Mouse (Mus musculus) bone marrow, adult 2 months (tissue): ENCODE results near the gene Pstk. TPM values are rescaled to one million over a fixed set of nuclear protein-coding genes. Genes with fewer than 3 reads are reported as not detected.
A peak's percentile ranks its signal among the peaks of the same experiment; 100 is the strongest.
"Not testable (repeated sequence)": the region's sequence is repeated elsewhere in the genome, so short reads cannot be mapped to it uniquely, and the experiment has no call there.

Source experiments
- H3K27ac ChIP-seq: fragments of 200-500 bp; 2 replicates; pipeline ENCODE4 v1.5.1; 2012; ENCODE audit warnings: low read depth, mild to moderate bottlenecking, control low read depth, inconsistent platforms, low read length; ENCODE audit not compliant: control insufficient read depth, poor library complexity, insufficient read depth
- H3K4me1 ChIP-seq: fragments of 200-500 bp; 2 replicates; pipeline ENCODE4 v1.6.1; 2011; ENCODE audit warnings: low read length; ENCODE audit not compliant: control insufficient read depth, insufficient read depth
- H3K4me3 ChIP-seq: fragments of 200-500 bp; replicated peaks from 2 replicates; pipeline ENCODE3; 2011; ENCODE audit warnings: mild to moderate bottlenecking, low read depth, low read length, control low read depth; ENCODE audit not compliant: control insufficient read depth
- CTCF ChIP-seq: fragments of 200-500 bp; IDR thresholded peaks from 2 replicates; pipeline ENCODE4 v1.5.1; 2011; ENCODE audit warnings: low read length, control low read depth; ENCODE audit not compliant: control insufficient read depth, insufficient read depth
- POLR2A ChIP-seq: fragments of 200-500 bp; IDR thresholded peaks from 2 replicates; pipeline ENCODE4 v1.6.1; 2011; ENCODE audit warnings: low read depth, mild to moderate bottlenecking, control low read depth, low read length, borderline replicate concordance; ENCODE audit not compliant: control insufficient read depth
- WGBS: fragments of 180-500 bp; shearing (Covaris S2); methylation state at CpG from one replicate; pipeline ENCODE4 v1.1.7; 2018; 5-methylcytosine and 5-hydroxymethylcytosine counted together
- polyA plus RNA-seq: library from polyadenylated mRNA; stranded (reverse); fragments of >200 nt; gene quantifications from 2 replicates; pipeline ENCODE4 v1.2.4, GENCODE M21; 2011; ENCODE audit warnings: low replicate concordance; ENCODE audit not compliant: missing spikeins, insufficient read depth, insufficient read length

Pstk gene
- polyA plus RNA-seq, 1 experiment, result 14.5 TPM

DNA sequence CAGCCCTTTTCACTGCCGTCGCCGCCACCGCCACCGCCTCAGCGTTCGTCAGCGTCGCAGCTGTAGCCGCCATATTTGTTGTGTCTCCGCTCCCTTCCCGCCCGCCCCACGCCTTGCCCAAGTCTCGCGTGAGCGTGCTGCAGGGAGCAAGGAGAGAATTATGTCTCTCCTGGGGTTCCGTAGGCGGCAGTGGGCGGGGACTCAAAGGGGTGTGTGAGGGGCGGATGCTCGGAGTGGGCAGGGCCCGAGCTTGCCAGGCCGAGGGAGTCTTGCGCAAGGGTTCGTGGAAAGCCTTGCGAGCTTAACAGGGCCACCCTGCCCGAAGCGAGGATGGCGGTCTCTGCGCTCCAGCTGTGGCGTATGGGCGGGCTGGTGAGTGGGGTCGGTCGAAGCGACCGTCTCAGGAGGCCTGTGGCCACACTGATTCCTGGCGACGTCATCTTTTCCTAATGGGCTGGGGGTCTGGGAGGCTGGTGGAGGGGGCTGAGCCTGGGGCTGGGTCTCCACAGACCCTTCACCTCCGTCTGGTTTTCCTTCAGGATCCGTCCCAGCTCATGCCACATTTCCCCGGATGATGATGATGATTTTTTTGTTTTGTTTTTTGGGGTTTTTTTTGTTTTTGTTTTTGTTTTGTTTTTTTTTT is 39.6 kb downstream of the Pstk start, which contains the start of the genes Ikzf5 and Acadsb:
Gene Ikzf5, minus strand, starts transcription at position 106 of the 643 bp plus-strand sequence.
Gene Acadsb, plus strand, starts transcription at position 186 of the 643 bp plus-strand sequence.
- WGBS, result under 1% methylated on average over 42 of the region's 42 CpGs
- H3K4me1 ChIP-seq, result no peaks in the 10 kb centered on the region; the same call in 1 of the 2 replicates
- peak within 1 kb of the TSS; percentile 77 for H3K4me3 ChIP-seq
- TF ChIP-seq CTCF (no peak), POLR2A (peak; percentile 74; the same call in 1 of the 2 replicates)
- peak within 1 kb of the TSS; percentile 76 for H3K27ac ChIP-seq

DNA sequence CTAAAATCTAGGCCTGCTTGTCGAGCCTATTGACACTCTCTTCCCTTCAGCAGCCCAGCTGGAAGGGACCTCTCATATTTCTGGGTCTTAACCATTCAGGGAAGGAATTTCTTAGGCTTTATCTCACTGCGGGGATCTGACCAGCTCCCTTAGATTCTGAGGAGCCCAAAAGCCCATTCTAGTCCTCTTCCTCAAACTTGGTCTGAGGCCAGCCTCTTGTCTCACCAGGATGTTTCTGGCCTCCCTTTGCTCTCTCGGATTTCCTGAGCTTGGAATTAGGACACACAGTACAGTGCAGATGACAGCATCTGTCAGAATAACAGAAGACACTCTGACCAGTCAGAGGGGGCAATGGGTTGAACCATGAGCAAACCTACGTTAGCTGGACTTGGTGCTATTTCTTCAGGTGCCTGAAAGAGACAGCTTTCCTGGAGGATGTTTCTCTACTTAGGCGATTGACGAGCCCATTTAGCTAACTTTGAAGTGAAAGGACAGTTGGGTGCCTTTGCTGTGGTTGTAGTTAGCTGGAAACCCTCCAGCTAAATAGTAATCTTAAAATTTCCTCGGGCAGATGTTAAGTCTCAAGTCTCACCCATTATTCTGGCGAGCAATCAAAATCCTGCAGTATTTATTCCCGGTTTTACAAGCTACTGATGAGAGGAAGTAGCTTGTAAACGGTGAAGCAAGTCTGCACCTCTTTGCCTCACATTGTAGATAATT is 40.4 kb downstream of the Pstk start:
- TF ChIP-seq POLR2A (no peak), CTCF (no peak)
- H3K4me1 ChIP-seq, result no peaks in the 10 kb centered on the region; the same call in 1 of the 2 replicates
- H3K4me3 ChIP-seq, result peak overlapping the region; percentile 22
- 39% methylated on average over 10 of the region's 10 CpGs for WGBS
- H3K27ac ChIP-seq, result no peak overlapping the region

DNA sequence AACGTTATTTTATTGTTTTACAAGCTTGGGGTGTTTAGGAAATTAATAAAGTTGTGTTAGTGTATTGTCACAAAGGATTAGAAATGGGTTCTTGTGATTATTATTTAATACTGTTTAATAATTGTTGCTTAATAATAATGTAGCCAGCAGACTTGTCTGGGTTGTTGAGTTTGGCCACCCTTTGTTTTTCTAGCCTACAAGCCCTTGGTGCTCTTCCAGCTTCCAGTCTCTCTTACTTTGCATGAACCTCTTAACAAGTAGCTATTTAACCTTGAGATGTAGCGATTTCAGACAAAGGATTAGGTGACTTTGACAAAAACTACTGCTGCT is 41.0 kb downstream of the Pstk start:
- TF ChIP-seq POLR2A, result no peak
- no peak for TF ChIP-seq CTCF
- H3K4me3 ChIP-seq, result no peak overlapping the region
- 64% methylated on average over 2 of the region's 2 CpGs for WGBS
- no peaks in the 10 kb centered on the region; the same call in 1 of the 2 replicates for H3K4me1 ChIP-seq
- H3K27ac ChIP-seq, result no peak overlapping the region

DNA sequence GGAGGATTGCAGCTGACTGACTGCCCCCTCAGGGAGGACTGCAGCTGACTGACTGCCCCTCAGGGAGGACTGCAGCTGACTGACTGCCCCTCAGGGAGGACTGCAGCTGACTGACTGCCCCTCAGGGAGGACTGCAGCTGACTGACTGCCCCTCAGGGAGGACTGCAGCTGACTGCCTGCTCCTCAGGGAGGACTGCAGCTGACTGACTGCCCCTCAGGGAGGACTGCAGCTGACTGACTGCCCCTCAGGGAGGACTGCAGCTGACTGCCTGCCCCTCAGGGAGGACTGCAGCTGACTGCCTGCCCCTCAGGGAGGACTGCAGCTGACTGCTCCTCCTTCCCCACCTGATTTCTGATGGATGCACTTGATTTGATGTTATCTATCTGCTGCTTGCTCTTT is 45.8 kb downstream of the Pstk start:
- H3K4me1 ChIP-seq, H3K27ac ChIP-seq, H3K4me3 ChIP-seq: not testable (repeated sequence)

DNA sequence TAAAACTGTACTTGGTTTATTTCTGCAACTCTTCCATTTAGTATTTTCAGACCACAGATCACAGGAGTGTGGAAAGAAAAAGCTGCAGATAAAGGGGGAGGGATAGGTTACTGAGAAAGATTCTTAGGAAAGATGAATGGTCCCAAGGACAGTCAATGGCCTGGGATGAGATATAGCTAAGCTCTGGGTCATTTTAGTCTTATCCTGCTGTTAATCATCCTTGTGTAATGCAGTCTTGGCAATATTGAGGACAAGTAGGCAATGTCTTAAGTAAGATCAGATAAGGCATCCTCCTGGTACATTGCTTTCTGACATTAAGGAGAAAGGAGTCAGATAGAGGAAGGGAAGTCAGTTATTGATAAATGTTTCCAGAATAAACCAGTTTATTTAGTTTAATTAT is 46.7 kb downstream of the Pstk start:
- Histone ChIP-seq H3K27ac (no peak overlapping the region), H3K4me1 (no peaks in the 10 kb centered on the region), H3K4me3 (no peak overlapping the region)
- TF ChIP-seq CTCF (no peak), POLR2A (no peak)

DNA sequence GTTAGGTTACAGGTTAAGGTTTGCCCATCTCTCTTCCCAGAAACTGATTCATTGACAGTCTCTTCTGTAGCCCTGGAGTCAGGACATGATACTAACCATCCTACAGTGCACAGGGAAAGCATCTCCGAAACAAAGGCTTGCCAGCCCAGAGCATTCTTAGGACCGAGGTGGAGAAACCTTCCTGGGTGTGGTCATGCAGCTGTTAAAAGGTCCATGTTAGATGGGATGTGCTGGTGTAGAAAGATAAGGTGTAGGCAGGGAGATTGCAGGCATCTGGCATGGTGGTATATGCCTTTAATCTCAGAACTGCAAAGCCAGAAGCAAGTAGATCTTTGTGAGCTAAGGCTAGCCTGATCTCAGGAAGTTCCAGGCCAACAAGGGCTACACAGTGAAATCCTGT is 54.0 kb downstream of the Pstk start:
- WGBS, result 68% methylated on average over 2 of the region's 2 CpGs
- H3K27ac ChIP-seq, result no peak overlapping the region

DNA sequence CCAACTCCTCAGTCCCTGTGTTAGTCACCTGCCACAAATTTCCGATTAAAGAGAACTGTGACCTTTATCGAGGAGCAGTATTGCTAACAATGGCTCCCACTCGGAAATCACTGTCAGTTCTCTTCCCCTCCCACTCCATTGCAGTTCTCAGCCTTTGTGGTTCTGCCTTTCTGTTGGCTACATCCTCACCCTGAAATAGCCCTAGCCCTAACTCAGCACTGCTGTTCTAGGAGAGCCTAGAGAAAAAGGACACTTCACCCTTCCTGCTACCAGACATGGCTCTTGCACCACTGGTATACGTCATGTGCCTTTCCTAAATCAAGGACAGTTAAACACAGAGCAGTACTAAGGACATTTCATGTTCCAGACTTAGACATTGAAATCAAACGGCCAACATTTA is 56.4 kb downstream of the Pstk start:
- 87% methylated on average over 5 of the region's 5 CpGs for WGBS
- Histone ChIP-seq H3K4me3 (no peak overlapping the region), H3K27ac (no peak overlapping the region), H3K4me1 (no peaks in the 10 kb centered on the region)
- TF ChIP-seq CTCF (no peak), POLR2A (no peak)

More for the DNA sequence above, 54.0 kb downstream of the Pstk start:
- Histone ChIP-seq H3K4me3 (no peak overlapping the region), H3K4me1 (no peaks in the 10 kb centered on the region)
- TF ChIP-seq CTCF (no peak), POLR2A (no peak)

DNA sequence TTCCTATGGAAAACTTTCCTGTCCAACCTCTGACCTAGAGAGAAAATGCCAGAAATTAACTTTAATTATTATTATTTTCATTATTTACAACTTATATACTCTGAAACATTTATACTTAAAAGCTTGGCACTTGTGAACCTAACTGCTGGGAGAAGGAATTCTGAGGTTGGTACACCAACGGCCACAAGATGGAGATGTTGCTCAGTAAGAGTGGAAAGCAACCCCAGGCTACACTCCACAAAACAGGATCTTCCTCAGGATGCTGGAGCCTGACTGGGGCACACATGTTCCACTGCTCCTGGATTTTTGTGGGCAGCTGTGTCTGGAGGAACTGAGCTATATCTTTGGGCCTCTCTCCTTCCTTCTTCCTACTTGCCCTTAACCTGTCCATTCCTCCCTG is 61.3 kb downstream of the Pstk start:
- H3K27ac ChIP-seq, result no peak overlapping the region
- TF ChIP-seq POLR2A, result no peak
- TF ChIP-seq CTCF, result peak; percentile 16; the same call in 1 of the 2 replicates
- H3K4me3 ChIP-seq, result no peak overlapping the region
- WGBS, result 36% methylated on average over 1 of the region's 1 CpGs
- no peaks in the 10 kb centered on the region for H3K4me1 ChIP-seq

DNA sequence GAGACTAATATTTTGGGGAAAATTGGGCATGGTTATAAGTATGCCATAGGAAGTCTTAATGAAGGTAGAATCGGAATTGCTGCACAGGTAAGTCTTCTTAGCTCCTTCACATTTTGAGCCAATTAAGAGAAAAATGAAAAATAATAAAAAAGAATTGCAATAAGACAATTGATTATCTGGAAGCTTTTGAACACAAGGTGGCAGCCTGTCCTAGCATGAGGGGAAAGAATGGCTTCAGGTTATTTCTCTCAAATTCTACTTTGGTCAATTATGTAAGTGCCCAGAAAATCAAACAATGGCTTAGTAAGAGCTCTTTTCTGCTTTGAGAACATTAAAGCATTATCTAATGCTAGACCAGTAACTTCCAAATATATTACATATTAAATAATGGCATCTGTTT is 63.3 kb downstream of the Pstk start:
- no peak overlapping the region for H3K27ac ChIP-seq
- TF ChIP-seq POLR2A (no peak), CTCF (no peak)
- no peaks in the 10 kb centered on the region for H3K4me1 ChIP-seq
- no peak overlapping the region for H3K4me3 ChIP-seq
- WGBS, result 74% methylated on average over 1 of the region's 1 CpGs
